Mouse (Mus musculus): ENCODE results near the gene Lyg1.

Gene Lyg1

GRCm38 (mm10) chr1:37948906-37949305, 8.7 kb downstream of the Lyg1 start:
- no peak for DNase-seq (ENCODE audit: low read depth)

DNA sequence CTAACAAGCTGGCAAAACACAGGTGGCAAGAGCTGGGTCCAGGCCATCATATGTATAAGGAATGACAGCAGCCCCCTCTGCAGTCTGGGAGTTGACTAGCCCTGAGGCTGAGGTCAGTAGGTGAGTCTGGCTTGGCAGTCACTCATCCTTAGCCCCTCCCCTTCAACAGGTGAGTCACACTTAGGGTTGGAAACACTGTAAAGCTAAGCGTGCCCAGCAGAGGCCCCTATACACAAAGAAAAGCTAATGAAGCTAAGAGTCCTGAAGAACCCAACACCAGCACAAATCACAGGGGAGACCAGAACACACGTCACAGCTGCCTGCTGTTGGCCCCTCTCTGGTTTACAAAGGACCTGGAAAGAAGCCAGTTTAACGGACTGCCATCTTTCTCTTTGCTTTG, 25.8 kb downstream of the Lyg1 start:
- DNase-seq (ENCODE audit: low read depth), result peak; percentile 68

DNA sequence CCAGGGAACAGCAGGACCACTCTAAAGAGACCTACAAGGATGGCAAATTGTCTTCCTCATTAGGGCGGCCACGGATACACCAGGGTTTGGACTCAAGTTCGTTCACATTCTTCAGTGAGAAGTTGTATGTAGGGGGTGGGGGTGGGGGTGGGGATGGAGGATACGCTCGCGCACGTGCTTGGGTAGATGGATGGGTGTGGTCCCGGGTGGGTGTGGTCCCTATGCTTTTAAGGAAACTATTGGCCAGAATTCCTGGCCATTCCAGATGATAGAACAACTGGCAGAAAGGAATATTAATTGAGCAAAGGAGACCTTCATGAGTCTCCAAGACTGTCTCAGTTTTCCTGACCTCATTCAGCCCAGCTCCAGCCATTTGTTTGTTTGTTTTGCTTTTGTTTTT, 31.6 kb downstream of the Lyg1 start:
- DNase-seq (ENCODE audit: low read depth), result no peak

- no peak for DNase-seq (ENCODE audit: low read depth)
These were observed 35.0 kb downstream of the Lyg1 start for GRCm38 (mm10) chr1:37922536-37922935.

DNA sequence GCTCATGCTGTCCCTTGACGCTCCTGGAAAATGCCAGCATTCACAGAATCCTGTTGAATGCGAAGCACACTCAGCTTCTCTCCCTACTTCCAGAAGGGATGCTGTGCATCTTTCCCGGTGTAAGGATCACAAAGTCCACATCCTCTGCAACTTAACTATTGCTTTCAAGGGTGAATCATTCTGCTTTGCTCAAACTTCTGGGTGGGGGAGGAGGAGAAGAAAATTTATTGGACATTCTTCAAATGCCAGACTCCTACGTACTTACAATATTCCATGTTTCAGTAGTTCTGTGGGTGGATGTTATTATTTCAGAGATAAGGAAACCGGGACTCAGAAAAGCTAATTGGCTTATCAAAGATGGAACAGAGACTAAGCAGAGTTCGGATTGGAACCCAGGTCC, 39.5 kb downstream of the Lyg1 start:
- DNase-seq (ENCODE audit: low read depth), result no peak

DNA sequence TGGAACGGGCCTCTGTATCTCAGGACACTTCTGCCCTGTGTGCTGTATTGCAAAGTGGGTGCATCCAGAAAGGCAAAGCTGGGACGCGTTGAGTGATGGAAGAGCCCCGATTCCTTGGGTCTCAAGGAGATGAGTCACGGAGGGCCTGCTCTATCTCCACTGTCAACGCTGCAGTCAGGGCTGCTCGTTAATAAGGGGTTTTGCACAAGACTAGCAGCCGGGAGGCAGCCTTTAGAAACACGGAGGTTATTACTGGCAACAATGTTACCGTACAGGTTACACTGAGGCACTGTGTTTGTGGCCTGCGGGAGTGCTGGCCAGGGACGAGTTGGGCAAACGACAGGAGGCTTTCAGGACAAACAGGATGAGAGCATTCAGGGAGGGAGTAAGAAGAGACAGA, 39.9 kb downstream of the Lyg1 start:
- DNase-seq (ENCODE audit: low read depth), result no peak

- DNase-seq (ENCODE audit: low read depth), result no peak
These were observed 41.2 kb downstream of the Lyg1 start, which contains the start of gene Lyg2 for GRCm38 (mm10) chr1:37916393-37916792. TSS of gene Lyg2 (minus strand) at chr1:37916493.

DNA sequence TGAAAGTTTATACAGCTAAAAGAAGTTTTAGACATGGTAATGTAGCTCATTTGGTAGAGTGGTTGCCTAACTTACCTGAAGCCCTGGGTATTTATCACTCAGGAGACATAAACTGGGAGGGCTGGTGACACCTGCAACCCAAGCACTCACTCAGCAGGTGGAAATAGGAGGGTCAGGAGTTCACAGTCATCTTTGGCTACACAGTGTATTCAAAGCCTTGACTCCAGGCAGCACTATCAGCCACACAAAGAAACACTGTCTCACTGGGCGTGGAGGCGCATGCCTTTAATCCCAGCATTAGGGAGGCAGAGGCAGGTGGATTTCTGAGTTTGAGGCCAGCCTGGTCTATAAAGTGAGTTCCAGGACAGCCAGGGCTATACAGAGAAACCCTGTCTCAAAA, 44.8 kb downstream of the Lyg1 start:
- no peak for DNase-seq (ENCODE audit: low read depth)

DNA sequence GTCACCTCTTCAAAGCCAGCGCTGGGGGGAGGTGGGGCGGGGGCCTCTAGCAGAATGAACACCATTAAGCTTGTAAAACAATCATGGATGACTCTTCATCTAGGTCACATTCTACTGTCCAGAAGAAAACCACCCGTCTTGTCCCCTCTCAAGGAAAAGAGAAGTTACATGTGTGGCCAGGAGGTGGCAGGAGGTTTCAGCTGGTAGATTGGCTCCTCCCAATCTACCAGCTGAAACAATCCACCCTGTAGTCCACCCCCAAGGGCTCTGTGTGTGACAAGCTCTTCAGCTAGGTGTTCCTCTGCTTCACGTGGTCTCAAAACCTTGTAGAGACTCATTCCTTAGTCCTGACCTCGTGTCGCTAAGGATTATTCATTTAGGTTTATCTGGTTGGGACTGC, 54.4 kb downstream of the Lyg1 start:
- peak; percentile 77 for DNase-seq (ENCODE audit: low read depth)

- no peak for DNase-seq (ENCODE audit: low read depth)
These were observed 57.3 kb downstream of the Lyg1 start for GRCm38 (mm10) chr1:37900288-37900687.

- no peak for DNase-seq (ENCODE audit: low read depth)
These were observed 57.7 kb downstream of the Lyg1 start for GRCm38 (mm10) chr1:37899816-37900215.

Measured in 416B (cell line).